In the genomic region with DNA sequence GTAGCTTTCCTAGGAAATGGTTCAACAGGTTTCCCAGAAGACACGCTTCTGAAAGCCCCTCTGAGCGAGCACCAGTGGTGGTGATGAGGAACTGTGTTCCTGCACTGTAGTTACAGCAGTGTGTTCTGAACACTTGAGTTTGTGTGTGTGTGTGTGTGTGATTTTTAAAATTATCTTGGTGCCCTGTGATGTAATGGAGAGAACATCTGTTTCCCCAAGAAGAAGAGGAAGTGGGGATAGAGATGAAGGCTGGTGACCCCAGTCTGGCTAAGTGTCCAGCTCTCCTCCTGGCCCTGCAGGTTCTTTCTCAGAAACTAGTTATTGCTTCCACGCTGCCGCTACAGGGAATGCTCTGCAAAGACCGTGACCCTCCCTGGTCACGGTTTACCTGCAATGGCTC, we compare ENCODE assay signal across 19 mouse cellular contexts.
"Had no signal": no experiment of that assay in that cellular context is flagged by ENCODE, and none has a peak within 500 bp of the region (broad histone marks: within the 10 kb centered on the region; RNA-seq: fewer than 3 reads in every experiment).

No protein-coding gene starts in this region.

- H3K4me2 ChIP-seq: liver, embryonic 13.5 days; midbrain, embryonic 12.5 days; midbrain, embryonic 15.5 days; neural tube, embryonic 12.5 days; neural tube, embryonic 15.5 days; stomach, embryonic 15.5 days had no signal

- DNase-seq: kidney, adult 11 months; kidney, adult 8-10 months; kidney, postnatal 14 days; kidney, postnatal 4 days; layer of hippocampus, adult 9-11 months; layer of hippocampus, postnatal 36 days; liver, embryonic 13.5 days; lung, adult 2 months; lung, postnatal 36 days; right cerebral cortex, adult 18-20 months; right cerebral cortex, postnatal 25 days; spleen, adult 18-20 months; thymus, postnatal 25 days had no signal

- H3K9ac ChIP-seq: liver, embryonic 13.5 days; midbrain, embryonic 12.5 days; midbrain, embryonic 15.5 days; neural tube, embryonic 12.5 days; neural tube, embryonic 15.5 days; stomach, embryonic 15.5 days had no signal

- H3K27me3 ChIP-seq: liver, embryonic 13.5 days; midbrain, embryonic 12.5 days; midbrain, embryonic 15.5 days; neural tube, embryonic 12.5 days; neural tube, embryonic 15.5 days; stomach, embryonic 15.5 days had no signal

- H3K4me1 ChIP-seq: liver, embryonic 13.5 days; midbrain, embryonic 12.5 days; midbrain, embryonic 15.5 days; neural tube, embryonic 12.5 days; neural tube, embryonic 15.5 days; stomach, embryonic 15.5 days had no signal

- H3K9me3 ChIP-seq: liver, embryonic 13.5 days; midbrain, embryonic 12.5 days; midbrain, embryonic 15.5 days; neural tube, embryonic 12.5 days; neural tube, embryonic 15.5 days; stomach, embryonic 15.5 days had no signal

- H3K4me3 ChIP-seq: left cerebral cortex, adult 2 months; liver, embryonic 13.5 days; midbrain, embryonic 12.5 days; midbrain, embryonic 15.5 days; neural tube, embryonic 12.5 days; neural tube, embryonic 15.5 days; stomach, embryonic 15.5 days had no signal

- H3K27ac ChIP-seq: left cerebral cortex, adult 2 months; liver, embryonic 13.5 days; midbrain, embryonic 12.5 days; midbrain, embryonic 15.5 days; neural tube, embryonic 12.5 days; neural tube, embryonic 15.5 days; stomach, embryonic 15.5 days had no signal

- ATAC-seq: midbrain, embryonic 15.5 days had no signal
